Mouse (Mus musculus) mouse trophoblast stem cell (cell line): Measurements from ENCODE around the gene Focad.
"Not testable (repeated sequence)": the region's sequence is repeated elsewhere in the genome, so short reads cannot be mapped to it uniquely, and the experiment has no call there.

Experiments used
- in situ Hi-C, 2 experiments: fragments of 300-500 bp; cut with MseI, MboI; formaldehyde crosslinking; loops; 2 replicates in 1 of 2; 3 replicates in 1 of 2; pipeline ENCODE4 v1.15.1; 2025

Focad gene

DNA sequence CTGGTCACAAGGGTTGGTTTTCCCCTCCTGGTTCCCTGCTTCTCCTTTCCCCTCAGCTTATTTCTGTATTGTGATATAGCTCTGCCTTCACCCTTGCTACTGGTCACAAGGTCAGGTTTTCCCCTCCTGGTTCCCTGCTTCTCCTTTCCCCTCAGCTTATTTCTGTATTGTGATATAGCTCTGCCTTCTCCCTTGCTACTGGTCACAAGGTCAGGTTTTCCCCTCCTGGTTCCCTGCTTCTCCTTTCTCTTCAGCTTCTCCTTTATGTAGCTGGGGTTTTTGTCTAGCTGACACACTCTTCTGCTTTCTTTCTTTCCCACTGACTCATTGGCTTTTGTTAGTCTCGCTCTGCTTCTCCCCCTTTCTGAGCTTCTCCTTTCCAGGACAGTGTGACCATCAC lies 296.2 kb downstream of the Focad start:
- in situ Hi-C loops, result not testable (repeated sequence)

DNA sequence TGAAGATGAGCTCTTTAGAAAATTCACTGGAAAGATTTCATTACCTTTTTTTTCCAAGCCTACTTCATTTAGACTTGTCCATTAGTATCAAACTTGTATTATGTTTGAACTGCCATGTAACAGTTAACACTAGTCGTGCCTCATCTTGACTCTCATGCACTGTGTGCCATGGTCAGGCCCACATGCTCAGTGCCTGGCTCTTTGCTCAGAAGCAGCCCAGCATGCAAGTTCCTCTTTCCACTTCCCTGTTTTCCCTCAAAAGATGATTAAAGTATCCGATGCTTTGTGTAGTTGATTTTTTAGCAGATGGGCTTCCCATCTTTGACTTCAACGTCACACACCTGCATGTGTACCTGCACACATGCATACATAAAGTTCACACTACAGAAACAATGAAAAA lies 301.3 kb downstream of the Focad start:
- in situ Hi-C loops, result no loop called here

DNA sequence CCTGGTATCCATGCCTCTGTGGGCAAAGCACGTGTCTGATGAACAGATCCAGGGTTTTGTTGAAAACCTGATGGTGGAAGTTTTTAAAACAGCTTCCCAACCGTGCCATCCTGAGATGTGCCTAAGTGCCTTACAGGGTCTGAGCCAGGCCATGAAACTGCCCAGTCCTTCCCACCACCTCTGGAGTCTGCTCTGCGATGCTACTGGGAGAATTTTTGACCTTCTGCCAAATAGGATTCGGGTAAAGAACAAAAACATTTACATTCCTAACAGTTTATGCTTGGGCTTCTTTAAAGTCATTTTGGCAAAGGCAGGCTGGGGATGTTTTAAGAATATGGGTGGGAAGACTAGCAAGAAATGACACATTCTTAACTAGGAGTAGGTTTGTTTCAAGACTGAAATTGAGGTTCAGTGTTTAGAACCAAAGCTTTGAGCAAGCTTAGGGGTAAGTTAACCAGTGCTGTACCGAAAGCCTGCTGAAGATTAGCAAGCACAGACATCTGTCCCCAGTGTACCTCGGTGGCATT lies 302.6 kb downstream of the Focad start:
- in situ Hi-C loops, result no loop called here

DNA sequence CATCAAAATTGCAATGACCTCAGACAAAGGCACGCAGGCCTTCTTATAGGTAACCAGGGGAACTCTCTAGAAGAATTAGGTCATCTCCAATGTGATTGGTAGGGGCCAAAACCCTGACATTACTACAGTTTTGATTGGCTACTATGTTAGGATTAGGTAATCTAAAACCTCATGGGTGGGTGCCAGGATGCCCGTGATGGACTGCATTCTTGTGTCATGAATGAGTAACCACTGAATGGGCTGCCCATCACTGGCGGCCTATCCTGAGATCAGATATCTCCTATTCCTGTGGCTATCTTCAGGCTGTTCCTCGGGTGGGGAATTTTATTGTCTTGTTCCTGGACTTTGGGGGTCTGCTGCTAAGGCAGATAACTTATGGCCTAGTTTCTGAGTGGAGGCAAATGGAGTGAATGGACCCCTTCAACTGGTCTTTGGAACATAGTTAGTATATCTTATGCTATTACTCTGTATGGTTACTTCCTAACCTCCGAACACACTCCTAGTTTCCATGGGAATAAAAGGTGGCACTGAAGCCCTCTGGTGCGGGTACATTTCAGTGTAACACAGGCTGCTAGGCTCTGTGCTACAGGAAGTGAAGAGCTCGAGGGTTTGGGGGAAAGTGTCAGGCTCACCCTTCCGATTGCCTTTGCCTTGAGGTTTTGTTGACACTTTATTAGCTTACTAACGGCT lies 306.0 kb downstream of the Focad start:
- in situ Hi-C loops, result no loop called here

DNA sequence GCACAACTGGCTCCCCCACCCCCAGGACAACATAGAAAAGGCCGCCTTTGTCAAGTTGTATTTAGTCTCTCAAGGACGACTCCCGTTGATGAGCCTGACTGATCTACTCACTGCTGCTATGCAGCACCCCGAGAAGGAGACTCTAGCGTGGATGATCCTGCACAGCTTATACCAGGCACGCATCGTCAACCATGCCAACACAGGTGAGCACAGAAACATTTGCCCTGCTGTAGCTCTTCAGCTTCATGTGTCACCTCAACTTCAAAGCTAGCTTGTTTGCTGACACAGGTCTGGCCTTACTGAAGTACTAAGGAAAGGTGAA lies 306.5 kb downstream of the Focad start:
- in situ Hi-C loops, result no loop called here

DNA sequence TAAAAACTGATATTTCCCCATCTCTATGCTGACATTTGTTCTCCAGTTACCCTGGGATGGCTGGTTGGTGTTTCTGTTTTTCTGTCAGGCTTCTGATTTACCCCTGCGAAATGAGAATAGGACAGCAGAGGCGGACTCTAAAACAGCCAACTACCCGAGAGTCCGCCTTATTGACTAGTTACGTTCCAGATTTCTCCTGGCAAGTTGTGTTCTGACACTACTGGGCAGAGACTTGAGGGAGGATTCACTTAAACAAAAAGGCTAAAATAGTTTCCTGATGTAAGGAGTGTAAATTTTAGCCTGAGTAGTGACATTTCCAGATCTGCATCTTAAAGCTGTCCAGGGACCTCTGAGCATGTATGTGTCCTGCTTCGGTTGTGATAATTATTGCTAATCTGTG lies 308.5 kb downstream of the Focad start:
- in situ Hi-C loops, result no loop called here

DNA sequence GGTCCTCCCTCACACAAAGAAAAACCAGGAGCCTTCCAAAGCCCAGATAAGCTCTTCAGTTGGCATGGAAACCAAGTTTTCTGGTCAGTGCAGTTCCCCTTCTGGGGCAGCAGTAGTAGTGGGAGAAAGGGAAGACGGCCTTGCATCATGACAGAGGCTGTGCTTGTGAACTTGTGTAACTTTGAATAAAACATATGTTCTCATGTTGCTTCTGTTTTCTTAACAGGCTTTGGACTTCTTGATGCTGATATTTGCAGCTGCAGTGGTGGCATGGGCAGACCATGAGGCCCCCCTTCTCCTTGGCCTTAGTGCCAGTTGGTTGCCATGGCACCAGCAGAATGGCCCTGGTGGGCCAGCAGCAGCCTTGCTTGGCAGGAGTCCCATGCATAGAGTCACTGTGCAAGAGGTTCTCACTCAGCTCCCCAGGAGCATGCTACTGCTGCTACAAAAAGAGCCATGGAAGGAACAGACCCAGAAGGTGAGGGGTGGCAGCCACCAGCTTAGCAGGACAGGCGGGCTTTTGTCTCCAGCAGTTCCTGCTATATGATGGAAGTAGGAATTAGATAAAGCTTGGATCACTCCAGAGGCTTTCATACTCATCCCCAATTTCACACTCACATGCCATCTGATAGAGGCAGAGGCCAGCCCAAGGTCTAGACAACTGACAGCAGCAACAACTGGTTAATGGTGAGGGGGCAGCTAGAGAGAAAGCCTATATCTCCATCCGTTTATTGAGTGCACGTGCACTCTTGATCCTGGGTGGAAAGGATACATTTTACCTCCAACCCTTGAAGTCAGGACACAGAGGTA lies 312.7 kb downstream of the Focad start:
- in situ Hi-C loops, result no loop called here

DNA sequence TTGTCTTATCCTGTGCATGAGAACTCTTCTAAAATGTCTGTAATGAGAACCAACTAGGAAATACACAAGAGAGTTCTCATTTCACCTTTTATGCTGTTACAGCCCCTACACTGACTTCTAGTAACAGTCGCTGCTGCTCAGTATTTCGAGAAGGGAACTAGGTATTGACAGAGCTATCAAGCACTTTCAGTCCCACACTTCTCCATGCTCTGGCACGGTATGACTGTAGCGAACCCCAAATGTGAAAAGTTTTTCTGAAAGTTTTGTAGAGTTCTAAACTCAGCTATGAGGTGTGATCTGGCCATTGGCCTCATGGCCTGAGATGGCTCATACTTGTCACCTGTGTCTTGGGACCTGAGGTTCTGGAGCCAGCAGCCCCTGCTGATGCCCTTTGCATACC lies 314.9 kb downstream of the Focad start:
- in situ Hi-C loops, result no loop called here

DNA sequence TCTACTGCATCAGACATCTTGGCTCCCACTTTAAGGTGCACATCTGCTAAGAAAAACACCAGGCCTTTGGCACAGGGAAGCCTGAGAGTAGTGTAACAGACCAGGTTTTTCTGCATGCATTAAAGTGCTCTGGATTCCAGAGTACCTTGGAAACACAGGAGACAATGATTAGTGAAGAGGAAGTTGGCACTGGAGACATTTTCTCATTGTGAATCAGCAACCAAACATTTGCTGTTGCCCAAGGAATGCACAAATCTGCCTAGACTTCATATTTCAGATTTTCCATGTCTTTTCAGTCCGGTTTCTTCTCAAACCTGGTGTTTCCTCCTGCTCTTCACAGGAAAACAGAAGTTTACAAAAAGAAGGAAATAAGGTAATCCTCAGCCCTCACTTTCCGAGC lies 317.9 kb downstream of the Focad start:
- in situ Hi-C loops, result no loop called here

DNA sequence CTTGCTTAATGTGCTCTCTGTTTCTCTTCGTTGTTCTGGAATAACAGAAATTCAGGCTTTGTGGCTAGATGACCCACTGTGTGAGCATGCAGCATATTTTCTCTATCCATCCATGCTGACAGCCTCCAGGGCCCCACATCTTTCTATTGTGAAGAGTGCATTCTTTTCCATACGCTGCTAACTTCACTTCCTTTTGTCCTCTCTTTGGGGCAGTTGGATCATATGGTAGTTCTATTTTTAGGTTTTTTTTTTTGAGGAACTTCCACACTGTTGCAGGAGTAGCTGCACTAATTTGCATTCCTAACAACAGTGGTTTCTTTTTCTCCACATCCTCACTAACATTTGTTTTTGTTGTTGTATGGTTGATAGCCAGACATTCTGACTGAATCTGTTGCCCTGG lies 320.6 kb downstream of the Focad start:
- in situ Hi-C loops, result no loop called here

DNA sequence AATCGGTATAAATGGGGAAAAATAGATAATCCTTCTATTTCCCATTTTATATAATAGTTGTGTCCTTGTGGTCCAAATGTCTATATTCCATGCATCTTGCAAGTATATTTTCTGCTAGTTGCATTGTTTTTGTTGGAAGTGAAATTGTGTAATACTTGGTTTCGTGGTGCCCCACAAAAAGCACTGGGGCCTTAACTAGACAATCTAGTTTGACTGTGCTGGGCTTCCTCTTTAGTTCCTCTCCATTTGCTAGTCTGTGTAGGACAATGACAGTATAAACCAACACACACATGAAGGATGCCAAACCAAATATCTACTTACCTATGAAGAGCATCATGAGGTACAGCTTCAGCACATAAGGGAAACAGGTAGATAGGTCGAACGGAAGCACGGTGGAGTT lies 324.9 kb downstream of the Focad start:
- in situ Hi-C loops, result no loop called here

DNA sequence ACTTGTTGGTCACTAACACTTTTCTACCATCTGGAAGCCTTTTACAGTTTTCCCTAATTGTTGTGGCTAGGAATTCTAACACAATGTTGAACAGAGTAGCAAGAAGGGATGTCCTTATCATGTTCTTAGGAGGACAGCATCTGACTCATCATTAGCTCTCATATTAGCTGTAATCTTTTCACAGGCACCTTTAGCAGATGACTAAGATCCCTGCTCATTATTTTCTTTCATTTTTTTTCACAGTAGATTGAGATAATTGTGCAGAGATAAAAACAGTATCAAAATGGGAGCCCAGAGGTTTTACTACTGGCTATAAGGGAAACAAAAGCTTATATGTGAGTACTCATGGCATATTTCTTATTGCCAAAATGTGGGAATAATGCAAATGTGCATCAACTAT lies 330.1 kb downstream of the Focad start:
- in situ Hi-C loops, result no loop called here

DNA sequence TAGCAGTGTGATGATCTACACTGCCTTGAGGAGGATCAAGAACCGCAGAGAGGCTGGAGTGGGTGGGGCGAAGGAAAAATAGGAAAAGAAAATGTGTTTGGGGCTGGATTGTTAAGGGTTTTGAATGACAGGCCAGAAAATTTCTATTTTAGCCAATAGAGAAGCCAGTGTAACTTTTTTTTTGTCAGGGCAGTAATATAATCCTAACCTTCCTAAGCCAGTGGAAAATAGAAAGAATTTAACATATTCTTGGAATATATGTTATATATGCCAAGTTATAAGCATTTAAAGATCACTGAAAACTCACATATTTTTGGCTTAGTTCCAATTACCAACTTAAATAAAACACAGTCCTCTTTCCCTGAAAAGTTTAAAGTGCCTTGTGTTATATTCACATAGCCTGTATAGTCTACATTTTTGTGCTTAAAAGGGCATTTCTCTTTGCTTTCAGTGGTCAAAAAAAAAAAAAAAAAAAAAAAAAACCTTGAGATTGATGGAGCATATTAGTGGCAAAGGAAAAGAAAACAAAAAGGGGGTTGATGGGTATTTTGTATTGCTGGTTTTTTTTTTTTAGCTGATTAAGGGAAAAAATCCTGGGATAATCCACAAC lies 333.3 kb downstream of the Focad start:
- in situ Hi-C loops, result no loop called here

DNA sequence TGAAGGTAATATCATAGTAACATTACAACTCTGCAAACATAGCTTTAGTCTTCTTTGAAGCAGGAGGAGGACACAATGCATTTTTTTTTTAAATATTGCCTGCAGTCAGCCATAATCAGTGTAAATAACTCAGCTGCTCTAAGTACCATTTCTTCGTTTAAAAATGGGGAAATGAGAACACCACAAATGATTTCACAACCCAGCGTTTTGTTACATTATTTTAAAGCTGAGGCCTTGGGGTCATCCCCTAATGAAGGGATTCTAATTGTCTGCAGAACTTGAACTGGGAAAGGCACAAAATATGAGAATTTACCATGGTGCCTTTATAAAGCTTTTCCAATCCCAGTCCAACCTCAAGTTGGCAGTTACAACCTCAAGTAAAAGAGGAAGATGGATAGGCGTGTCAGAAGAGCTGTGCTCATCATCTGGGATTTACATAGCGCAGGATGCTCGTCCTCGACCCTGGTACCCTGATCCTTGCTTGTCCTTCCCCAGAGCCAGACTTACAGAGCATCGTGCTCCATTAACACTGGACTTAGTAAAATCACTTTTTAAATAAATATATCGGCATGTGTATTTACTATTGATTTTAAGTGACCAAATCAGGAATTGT lies 338.1 kb downstream of the Focad start:
- in situ Hi-C loops, result no loop called here

DNA sequence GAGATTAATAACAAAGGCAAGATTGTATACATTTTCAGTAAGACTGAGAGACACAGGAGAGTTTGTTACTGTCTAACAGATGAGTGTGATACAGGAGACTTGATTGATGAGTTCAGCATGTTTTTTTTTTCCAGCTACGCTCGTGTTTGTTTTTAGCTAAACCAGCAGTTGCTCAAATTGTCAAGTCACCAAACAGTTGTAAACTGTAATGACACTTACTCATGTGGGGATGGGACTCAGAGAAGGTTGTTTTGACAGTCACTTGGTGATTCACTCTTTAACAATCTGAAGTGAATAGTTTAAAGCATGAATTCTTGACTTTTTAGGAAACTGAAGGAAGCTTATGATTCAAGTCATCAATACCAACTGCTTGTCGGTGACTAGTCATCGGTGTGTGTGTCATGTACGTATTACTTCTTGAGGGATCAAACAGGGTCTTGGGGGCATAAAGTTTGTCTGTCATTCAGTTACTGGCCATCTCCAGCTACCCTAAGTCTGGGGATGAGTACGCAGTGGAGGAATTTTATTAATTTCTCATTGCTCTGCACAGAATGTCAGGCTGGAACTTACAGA lies 342.2 kb downstream of the Focad start:
- in situ Hi-C loops, result no loop called here

DNA sequence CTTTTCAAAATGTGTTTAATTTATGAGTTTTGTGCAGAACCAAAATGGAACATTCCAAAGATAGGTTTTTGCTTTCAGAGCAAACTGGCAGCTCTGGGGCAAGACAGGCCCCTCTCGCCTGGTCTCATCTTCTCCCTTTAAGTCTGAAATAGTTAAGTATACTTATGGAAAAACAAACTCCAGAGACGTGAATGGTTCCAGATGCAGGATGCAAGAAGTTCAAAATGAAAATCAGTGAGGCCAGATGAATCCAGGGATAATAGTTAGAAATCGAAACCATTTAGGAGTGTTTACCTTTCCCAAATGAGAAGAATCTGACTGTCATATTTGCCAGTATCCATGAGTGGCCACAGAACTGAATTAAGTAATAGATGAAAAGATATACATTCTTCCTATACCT lies 342.7 kb downstream of the Focad start:
- in situ Hi-C loops, result no loop called here

DNA sequence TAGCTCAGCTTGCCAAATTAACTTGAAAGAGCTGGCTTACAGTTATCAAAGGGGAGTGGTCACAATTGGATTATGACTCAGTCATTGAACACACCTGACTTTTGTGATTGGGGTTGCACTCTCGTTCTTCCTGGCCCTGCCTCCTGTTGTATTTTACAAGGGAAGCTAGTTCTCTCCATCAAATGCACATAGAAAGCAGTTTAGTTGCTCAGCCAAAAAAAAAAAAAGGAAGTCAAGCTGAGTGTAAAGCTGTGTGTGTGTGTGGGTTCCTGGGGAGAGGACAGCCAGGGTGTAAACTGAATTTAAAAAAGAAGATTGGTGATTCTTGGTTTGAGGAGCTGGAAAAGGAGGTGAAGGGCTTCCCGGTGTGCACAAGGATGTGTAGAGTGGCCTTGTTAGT lies 343.5 kb downstream of the Focad start:
- in situ Hi-C loops, result no loop called here

DNA sequence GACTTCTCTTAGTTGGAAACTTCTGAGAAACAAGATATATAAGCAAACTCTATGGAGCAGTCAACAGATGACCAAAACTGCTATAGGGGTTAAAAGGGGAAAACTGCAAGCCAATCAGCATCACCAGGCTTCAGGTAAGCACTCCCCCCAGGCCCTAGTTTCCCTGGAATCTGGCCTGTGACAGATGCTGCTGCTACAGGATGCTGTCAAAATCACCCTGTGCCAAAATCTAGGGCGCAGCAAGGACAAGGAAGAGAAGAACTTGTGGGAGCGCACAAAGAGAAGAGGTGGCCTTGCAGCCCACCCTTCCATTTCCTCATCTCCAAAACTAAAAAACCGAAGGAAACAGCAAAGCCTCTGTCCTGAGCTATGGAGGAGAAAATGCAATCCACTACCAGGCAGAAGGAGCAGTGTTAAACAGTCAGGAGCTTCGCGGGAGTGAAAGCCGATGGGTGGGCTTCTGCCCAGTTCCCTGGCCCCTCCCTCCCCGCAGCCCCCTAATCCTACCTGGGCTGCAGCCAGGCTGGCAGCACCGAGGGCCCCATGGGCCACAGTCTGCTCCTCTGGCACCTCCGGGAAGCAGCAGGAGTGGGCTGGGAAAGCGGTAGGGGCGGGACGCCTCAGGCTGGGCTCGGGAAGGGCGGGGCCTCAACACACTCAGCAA lies 344.0 kb downstream of the Focad start, which contains the start of gene Hacd4:
Hacd4 (minus strand) TSS at position 603 of the 664 bp plus-strand sequence.
- in situ Hi-C loops, result no loop called here

DNA sequence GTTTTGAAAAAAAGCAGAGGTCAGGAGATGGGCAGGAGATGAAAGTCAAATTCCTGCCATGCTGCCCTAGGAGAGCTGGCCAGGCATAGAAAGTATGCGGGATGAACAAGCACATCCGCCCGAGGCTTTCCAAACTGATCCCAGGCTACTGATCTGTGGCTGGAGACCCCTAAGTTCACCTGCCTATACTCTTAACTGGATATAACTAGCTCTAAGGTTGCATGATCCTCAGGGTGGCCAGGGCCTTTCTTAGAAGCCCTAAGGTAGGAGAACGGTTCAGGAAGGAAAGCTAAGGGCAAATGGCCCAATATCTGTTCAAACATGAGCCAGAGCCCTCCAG lies 344.5 kb downstream of the Focad start:
- in situ Hi-C loops, result no loop called here

DNA sequence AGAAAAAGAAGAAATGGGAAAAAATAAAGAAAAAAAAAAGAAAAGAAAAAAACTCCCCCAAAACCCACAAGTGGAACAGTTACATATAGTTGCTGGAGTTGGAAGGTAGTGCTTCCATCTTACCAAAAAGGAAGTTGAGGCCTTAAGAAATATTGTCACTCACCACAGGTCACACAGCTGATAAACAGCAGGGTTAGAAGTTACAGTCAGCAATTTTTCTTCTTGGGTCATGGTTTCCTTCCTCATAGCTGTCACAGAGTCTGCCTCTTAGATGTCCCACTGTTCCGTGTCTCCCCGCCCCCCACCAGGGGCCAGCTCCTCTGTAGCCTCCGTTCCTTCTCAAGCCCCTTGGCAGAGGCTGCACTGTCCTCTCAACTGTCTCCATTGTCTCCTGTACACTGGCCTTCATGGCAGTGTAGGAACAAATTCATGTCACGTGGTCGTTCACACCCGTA lies 345.3 kb downstream of the Focad start:
- in situ Hi-C loops, result no loop called here

DNA sequence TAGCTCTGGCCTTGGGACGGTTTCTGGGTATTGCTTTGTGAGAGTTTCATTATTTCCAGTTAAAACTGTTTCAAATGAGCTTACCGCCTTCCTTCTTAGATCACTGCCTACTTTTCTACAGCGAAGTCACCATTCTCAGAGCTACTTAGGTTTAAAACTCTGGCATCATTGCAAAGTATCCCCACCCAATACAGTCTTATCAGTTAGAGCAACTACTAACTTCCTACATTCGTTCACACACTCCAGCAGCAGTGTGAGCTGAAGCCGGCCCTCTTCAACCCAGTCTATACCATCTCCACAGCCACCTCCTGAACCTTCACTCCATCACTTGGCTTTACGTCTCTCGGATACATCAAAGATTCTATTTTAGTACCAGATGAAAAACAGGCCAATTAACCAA lies 346.4 kb downstream of the Focad start:
- in situ Hi-C loops, result no loop called here

DNA sequence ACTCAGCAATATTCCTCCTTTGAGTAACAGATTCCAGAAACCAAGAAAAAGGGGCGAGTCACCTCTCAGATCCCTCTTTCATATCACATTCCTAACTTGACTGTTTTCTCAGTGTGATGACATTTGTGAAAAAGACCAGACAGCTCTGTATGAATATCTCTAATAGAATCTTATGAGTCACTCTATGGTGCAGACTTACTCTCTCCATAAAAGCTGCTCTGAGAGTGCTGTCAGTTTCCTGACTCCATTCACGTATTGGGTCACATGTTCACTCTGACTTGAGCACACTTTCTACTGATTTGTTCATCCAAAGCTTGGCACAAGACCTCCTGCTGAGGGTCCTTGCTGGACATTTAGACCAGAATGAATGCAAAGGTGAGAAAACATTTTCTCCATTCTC lies 354.5 kb downstream of the Focad start:
- in situ Hi-C loops, result no loop called here
